Mouse (Mus musculus) kidney, postnatal 36 days (tissue): Measurements from ENCODE around the gene Rsad2.

Experiments used
- DNase-seq, 2 experiments: peaks; one replicate each; pipeline ENCODE4 v3.0.0; 2021 to 2022; ENCODE audit warnings: mixed read lengths in 2 of 2

Gene Rsad2

GRCm38 (mm10) chr12:26401254-26401653, 55.0 kb downstream of the Rsad2 start:
- no peak for DNase-seq

GRCm38 (mm10) chr12:26400762-26401161, 55.5 kb downstream of the Rsad2 start:
- no peak for DNase-seq

GRCm38 (mm10) chr12:26399391-26399790, 56.9 kb downstream of the Rsad2 start:
- no peak for DNase-seq

GRCm38 (mm10) chr12:26398597-26398996, 57.7 kb downstream of the Rsad2 start:
- DNase-seq, result no peak

GRCm38 (mm10) chr12:26394485-26395470, 61.5 kb downstream of the Rsad2 start:
- DNase-seq, result no peak

- DNase-seq, result no peak
Observed at GRCm38 (mm10) chr12:26393291-26393690, 63.0 kb downstream of the Rsad2 start.
